Mouse (Mus musculus) ovary, postnatal 10 days (tissue): ENCODE measurements around the gene Samd3.

Experiments used
- DNase-seq: peaks from one replicate; pipeline ENCODE4 v3.0.0; 2022; ENCODE audit warnings: low spot score

The Samd3 gene

DNA sequence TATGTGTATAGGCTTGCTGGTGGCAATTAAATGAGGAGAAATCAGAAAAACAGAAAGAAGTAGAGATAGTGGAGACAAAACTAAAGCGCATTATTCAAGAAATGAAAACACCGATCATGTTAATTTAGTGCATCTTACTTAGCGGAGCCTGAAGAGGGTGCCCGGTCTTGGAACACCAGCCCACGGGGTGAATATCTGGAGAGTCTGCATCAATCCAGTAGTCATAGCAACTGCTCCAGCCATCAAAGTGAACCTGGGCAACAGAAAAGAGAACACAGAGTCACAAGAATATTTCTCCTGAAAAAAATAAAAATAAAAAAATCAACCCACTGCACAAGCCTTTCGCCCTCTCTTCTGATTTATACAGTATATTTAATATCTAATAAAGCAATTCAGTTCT lies 74.0 kb downstream of the Samd3 start:
- DNase-seq = no peak

DNA sequence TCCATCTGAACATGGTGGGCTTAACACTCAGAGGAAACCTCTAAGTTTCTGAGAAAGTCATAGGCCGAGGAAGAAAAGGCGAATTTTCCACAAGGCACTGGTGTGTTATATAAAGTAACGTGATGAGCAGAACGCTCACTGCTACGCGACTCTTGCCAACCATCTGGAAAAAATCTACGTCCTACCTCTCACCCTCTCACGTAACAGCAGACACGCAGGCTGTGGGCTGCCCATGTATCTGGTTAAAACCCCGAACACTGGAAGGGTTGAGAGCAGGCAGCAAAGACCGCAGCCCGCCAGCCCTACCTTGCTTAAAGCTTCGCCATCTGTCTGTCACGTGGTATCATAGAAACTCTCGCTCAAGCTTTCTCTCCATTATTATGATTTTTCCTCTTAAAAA lies 84.8 kb downstream of the Samd3 start:
- no peak for DNase-seq

DNA sequence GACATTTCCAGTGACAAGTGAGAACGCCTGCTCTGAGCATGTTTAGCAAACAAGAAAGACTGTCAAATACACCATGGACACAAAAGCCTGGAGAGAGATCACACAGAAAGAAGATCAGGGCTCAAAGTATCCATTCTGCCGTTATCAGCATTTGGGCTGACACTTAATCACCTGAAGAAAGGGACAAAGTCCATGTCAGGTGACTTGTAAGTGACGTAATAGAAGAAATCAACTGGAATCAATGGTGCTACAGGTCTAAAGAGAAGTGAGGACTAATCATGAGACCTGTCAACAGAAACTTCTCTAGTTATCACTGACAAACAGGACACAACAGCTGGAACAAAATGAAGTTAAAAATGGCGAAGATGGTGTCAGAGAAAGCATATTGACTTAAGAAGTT lies 91.2 kb downstream of the Samd3 start:
- DNase-seq = no peak
